Mouse (Mus musculus): Measurements from ENCODE around the gene Hoxa2. TPM values are rescaled to one million over a fixed set of nuclear protein-coding genes. Genes with fewer than 3 reads are reported as not detected.

Gene Hoxa2
- total RNA-seq, 1 experiment = 0.27 TPM

- no peak for TF ChIP-seq CHD2 (IDR thresholded peaks at IDR 0.05; ENCODE audit: low read depth, low read length)
- H3K27ac ChIP-seq (ENCODE audit: insufficient read depth, low read depth, low read length, poor library complexity, severe bottlenecking) = no peak overlapping the region
- no peaks in the 10 kb centered on the region for H3K9me3 ChIP-seq (ENCODE audit: control insufficient read depth, insufficient read depth, low read depth, low read length)
- H3K36me3 ChIP-seq (ENCODE audit: control insufficient read depth, insufficient read depth, low read length, poor library complexity, severe bottlenecking) = no peaks in the 10 kb centered on the region
- DNase-seq (ENCODE audit: low read depth, low spot score) = no peak
- H3K4me3 ChIP-seq (ENCODE audit: insufficient read depth in 1 of 2, low read depth in 1 of 2, low read length in 2 of 2, poor library complexity in 1 of 2, severe bottlenecking in 1 of 2) = no peak overlapping the region
- no peak overlapping the region for H3K9ac ChIP-seq (ENCODE audit: insufficient read depth, low read depth, low read length, poor library complexity, severe bottlenecking)
- in situ Hi-C loops (cut with MboI; ENCODE audit: low sequenced_read_pairs in 2 of 2, unreplicated experiment in 2 of 2) = no loop called here
- peaks cover 0 to 2% of the 10 kb centered on the region in 2 experiments; a peak in 1 of 4 replicates for H3K4me1 ChIP-seq (ENCODE audit: control insufficient read depth in 2 of 2, insufficient read depth in 2 of 2, low read length in 2 of 2, poor library complexity in 1 of 2)
Observed at GRCm38 (mm10) chr6:52189172-52189591, 24.6 kb upstream of the Hoxa2 start.

- DNase-seq (ENCODE audit: low read depth, low spot score) = no peak
- no peaks in the 10 kb centered on the region for H3K9me3 ChIP-seq (ENCODE audit: control insufficient read depth, insufficient read depth, low read depth, low read length)
- H3K4me3 ChIP-seq (ENCODE audit: insufficient read depth in 1 of 2, low read depth in 1 of 2, low read length in 2 of 2, poor library complexity in 1 of 2, severe bottlenecking in 1 of 2) = no peak overlapping the region
- TF ChIP-seq ZC3H11A (IDR thresholded peaks at IDR 0.05; ENCODE audit: borderline replicate concordance, low read depth, low read length) (no peak), HCFC1 (IDR thresholded peaks at IDR 0.05; ENCODE audit: borderline replicate concordance, insufficient read depth, low read length) (no peak), MAFK (IDR thresholded peaks at IDR 0.05; ENCODE audit: insufficient read depth, low read depth, low read length) (no peak), CHD2 (IDR thresholded peaks at IDR 0.05; ENCODE audit: low read depth, low read length) (no peak), ZNF384 (IDR thresholded peaks at IDR 0.05; ENCODE audit: low read depth, low read length) (no peak)
- no peaks in the 10 kb centered on the region for H3K36me3 ChIP-seq (ENCODE audit: control insufficient read depth, insufficient read depth, low read length, poor library complexity, severe bottlenecking)
- H3K9ac ChIP-seq (ENCODE audit: insufficient read depth, low read depth, low read length, poor library complexity, severe bottlenecking) = no peak overlapping the region
- H3K4me1 ChIP-seq (ENCODE audit: control insufficient read depth in 2 of 2, insufficient read depth in 2 of 2, low read length in 2 of 2, poor library complexity in 1 of 2) = peaks cover 0 to 2% of the 10 kb centered on the region in 2 experiments; a peak in 1 of 4 replicates
- H3K27ac ChIP-seq (ENCODE audit: insufficient read depth, low read depth, low read length, poor library complexity, severe bottlenecking) = no peak overlapping the region
- in situ Hi-C loops (cut with MboI; ENCODE audit: low sequenced_read_pairs in 2 of 2, unreplicated experiment in 2 of 2) = no loop called here
Observed at GRCm38 (mm10) chr6:52186500-52186899, 21.9 kb upstream of the Hoxa2 start.

- Histone ChIP-seq H3K4me1 (ENCODE audit: control insufficient read depth in 2 of 2, insufficient read depth in 2 of 2, low read length in 2 of 2, poor library complexity in 1 of 2) (no peaks in the 10 kb centered on the region), H3K4me3 (ENCODE audit: insufficient read depth in 1 of 2, low read depth in 1 of 2, low read length in 2 of 2, poor library complexity in 1 of 2, severe bottlenecking in 1 of 2) (no peak overlapping the region), H3K9ac (ENCODE audit: insufficient read depth, low read depth, low read length, poor library complexity, severe bottlenecking) (no peak overlapping the region), H3K27ac (ENCODE audit: insufficient read depth, low read depth, low read length, poor library complexity, severe bottlenecking) (no peak overlapping the region), H3K9me3 (ENCODE audit: control insufficient read depth, insufficient read depth, low read depth, low read length) (no peaks in the 10 kb centered on the region), H3K36me3 (ENCODE audit: control insufficient read depth, insufficient read depth, low read length, poor library complexity, severe bottlenecking) (no peaks in the 10 kb centered on the region)
- in situ Hi-C loops (cut with MboI; ENCODE audit: low sequenced_read_pairs in 2 of 2, unreplicated experiment in 2 of 2) = no loop called here
- no peak for DNase-seq (ENCODE audit: low read depth, low spot score)
- TF ChIP-seq ZNF384 (IDR thresholded peaks at IDR 0.05; ENCODE audit: low read depth, low read length) = no peak
- no peak for TF ChIP-seq CHD2 (IDR thresholded peaks at IDR 0.05; ENCODE audit: low read depth, low read length)
- no peak for TF ChIP-seq ZC3H11A (IDR thresholded peaks at IDR 0.05; ENCODE audit: borderline replicate concordance, low read depth, low read length)
- TF ChIP-seq MAFK (IDR thresholded peaks at IDR 0.05; ENCODE audit: insufficient read depth, low read depth, low read length) = no peak
- no peak for TF ChIP-seq HCFC1 (IDR thresholded peaks at IDR 0.05; ENCODE audit: borderline replicate concordance, insufficient read depth, low read length)
Observed at GRCm38 (mm10) chr6:52185834-52186233, 21.2 kb upstream of the Hoxa2 start.

- Histone ChIP-seq H3K4me1 (ENCODE audit: control insufficient read depth in 2 of 2, insufficient read depth in 2 of 2, low read length in 2 of 2, poor library complexity in 1 of 2) (no peaks in the 10 kb centered on the region), H3K9me3 (ENCODE audit: control insufficient read depth, insufficient read depth, low read depth, low read length) (no peaks in the 10 kb centered on the region), H3K27ac (ENCODE audit: insufficient read depth, low read depth, low read length, poor library complexity, severe bottlenecking) (no peak overlapping the region), H3K4me3 (ENCODE audit: insufficient read depth in 1 of 2, low read depth in 1 of 2, low read length in 2 of 2, poor library complexity in 1 of 2, severe bottlenecking in 1 of 2) (no peak overlapping the region), H3K36me3 (ENCODE audit: control insufficient read depth, insufficient read depth, low read length, poor library complexity, severe bottlenecking) (no peaks in the 10 kb centered on the region), H3K9ac (ENCODE audit: insufficient read depth, low read depth, low read length, poor library complexity, severe bottlenecking) (no peak overlapping the region)
- no peak for DNase-seq (ENCODE audit: low read depth, low spot score)
- in situ Hi-C loops (cut with MboI; ENCODE audit: low sequenced_read_pairs in 2 of 2, unreplicated experiment in 2 of 2) = no loop called here
- TF ChIP-seq CHD2 (IDR thresholded peaks at IDR 0.05; ENCODE audit: low read depth, low read length) (no peak), HCFC1 (IDR thresholded peaks at IDR 0.05; ENCODE audit: borderline replicate concordance, insufficient read depth, low read length) (no peak), ZC3H11A (IDR thresholded peaks at IDR 0.05; ENCODE audit: borderline replicate concordance, low read depth, low read length) (no peak), MAFK (IDR thresholded peaks at IDR 0.05; ENCODE audit: insufficient read depth, low read depth, low read length) (no peak), ZNF384 (IDR thresholded peaks at IDR 0.05; ENCODE audit: low read depth, low read length) (peak; percentile 76)
Observed at GRCm38 (mm10) chr6:52185222-52185621, 20.6 kb upstream of the Hoxa2 start.

GRCm38 (mm10) chr6:52184668-52185067 is 20.0 kb upstream of the Hoxa2 start:
- in situ Hi-C loops (cut with MboI; ENCODE audit: low sequenced_read_pairs in 2 of 2, unreplicated experiment in 2 of 2) = no loop called here
- no peak for TF ChIP-seq MAFK (IDR thresholded peaks at IDR 0.05; ENCODE audit: insufficient read depth, low read depth, low read length)
- no peak for TF ChIP-seq ZC3H11A (IDR thresholded peaks at IDR 0.05; ENCODE audit: borderline replicate concordance, low read depth, low read length)
- TF ChIP-seq ZNF384 (IDR thresholded peaks at IDR 0.05; ENCODE audit: low read depth, low read length) = no peak
- TF ChIP-seq CHD2 (IDR thresholded peaks at IDR 0.05; ENCODE audit: low read depth, low read length) = no peak
- TF ChIP-seq HCFC1 (IDR thresholded peaks at IDR 0.05; ENCODE audit: borderline replicate concordance, insufficient read depth, low read length) = no peak
- no peaks in the 10 kb centered on the region; a peak in 1 of 4 replicates for H3K4me1 ChIP-seq (ENCODE audit: control insufficient read depth in 2 of 2, insufficient read depth in 2 of 2, low read length in 2 of 2, poor library complexity in 1 of 2)
- no peak overlapping the region for H3K27ac ChIP-seq (ENCODE audit: insufficient read depth, low read depth, low read length, poor library complexity, severe bottlenecking)
- no peaks in the 10 kb centered on the region for H3K9me3 ChIP-seq (ENCODE audit: control insufficient read depth, insufficient read depth, low read depth, low read length)
- no peak overlapping the region for H3K4me3 ChIP-seq (ENCODE audit: insufficient read depth in 1 of 2, low read depth in 1 of 2, low read length in 2 of 2, poor library complexity in 1 of 2, severe bottlenecking in 1 of 2)
- no peaks in the 10 kb centered on the region for H3K36me3 ChIP-seq (ENCODE audit: control insufficient read depth, insufficient read depth, low read length, poor library complexity, severe bottlenecking)
- no peak for DNase-seq (ENCODE audit: low read depth, low spot score)
- no peak overlapping the region for H3K9ac ChIP-seq (ENCODE audit: insufficient read depth, low read depth, low read length, poor library complexity, severe bottlenecking)

Data from ES-E14 (cell line).